27 mouse cellular contexts compared by ENCODE assay signal in the genomic region with DNA sequence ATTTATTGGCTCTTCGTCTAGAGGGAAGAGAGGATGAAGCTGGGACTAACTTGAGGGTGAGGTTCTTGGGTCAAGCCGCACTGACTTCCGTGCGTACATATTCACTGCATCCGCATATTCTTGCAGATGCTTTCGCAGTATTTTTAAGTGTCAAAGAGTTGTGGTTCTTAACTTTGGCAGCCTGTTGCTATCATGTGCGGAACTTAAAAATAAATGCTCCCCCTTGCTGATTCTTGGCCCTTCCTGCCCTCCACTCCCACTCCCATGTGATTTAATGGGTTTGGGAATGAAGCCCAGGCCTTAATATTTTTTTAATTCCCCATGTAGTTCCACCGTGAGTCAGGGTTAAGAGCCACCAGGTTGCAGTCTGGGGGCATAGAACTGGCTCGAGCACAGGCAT. TPM values are rescaled to one million over a fixed set of nuclear protein-coding genes. Genes with fewer than 3 reads are reported as not detected.
DNase-seq lines count a peak whose midpoint lies in the region; ATAC-seq and TF ChIP-seq lines count a peak whose summit lies in the region.
"Had no signal": no experiment of that assay in that cellular context is flagged by ENCODE, and none has a peak within 500 bp of the region (broad histone marks: within the 10 kb centered on the region; RNA-seq: fewer than 3 reads in every experiment).

No protein-coding gene starts in this region.

- peaks cover 2% of the 10 kb centered on the region; the same call in 1 of the 2 replicates for H3K36me3 ChIP-seq in kidney, adult 2 months (ENCODE audit: control insufficient read depth, insufficient read depth, low read length)
- no peaks in the 10 kb centered on the region for H3K36me3 ChIP-seq in hindbrain, postnatal 0 days (ENCODE audit: insufficient read depth, low read length)
- H3K36me3 ChIP-seq: embryonic facial prominence, embryonic 12.5 days; forebrain, embryonic 15.5 days; heart, embryonic 15.5 days; hindbrain, embryonic 13.5 days; lung, embryonic 15.5 days; neural tube, embryonic 15.5 days had no signal

- no peak overlapping the region for H3K9ac ChIP-seq in hindbrain, postnatal 0 days (replicated peaks; ENCODE audit: low read length)
- H3K9ac ChIP-seq: embryonic facial prominence, embryonic 12.5 days; forebrain, embryonic 15.5 days; heart, embryonic 15.5 days; hindbrain, embryonic 13.5 days; liver, embryonic 13.5 days; lung, embryonic 15.5 days; neural tube, embryonic 15.5 days had no signal

- peaks cover 13% of the 10 kb centered on the region for H3K4me1 ChIP-seq in kidney, adult 2 months (ENCODE audit: control insufficient read depth, insufficient read depth, low read length)
- no peaks in the 10 kb centered on the region; the same call in 1 of the 2 replicates for H3K4me1 ChIP-seq in hindbrain, postnatal 0 days (ENCODE audit: insufficient read depth, low read length)
- H3K4me1 ChIP-seq: embryonic facial prominence, embryonic 12.5 days had no signal

- no peaks in the 10 kb centered on the region for H3K9me3 ChIP-seq in hindbrain, postnatal 0 days (ENCODE audit: low read length)
- H3K9me3 ChIP-seq: embryonic facial prominence, embryonic 12.5 days; forebrain, embryonic 15.5 days; heart, embryonic 15.5 days; hindbrain, embryonic 13.5 days; liver, embryonic 13.5 days; lung, embryonic 15.5 days; neural tube, embryonic 15.5 days had no signal

- no peak for TF ChIP-seq CTCF in kidney, adult 2 months (conservative IDR thresholded peaks at IDR 0.05; ENCODE audit: insufficient read depth, insufficient read length, low read depth, low read length)
- no peak for TF ChIP-seq CTCF in hindbrain, postnatal 0 days (IDR thresholded peaks at IDR 0.05; ENCODE audit: low read depth)

- H3K27me3 ChIP-seq in kidney, adult 2 months (replicated peaks; ENCODE audit: control insufficient read depth, insufficient read depth, low read length): no peaks in the 10 kb centered on the region; the same call in 1 of the 2 replicates
- H3K27me3 ChIP-seq in hindbrain, postnatal 0 days (ENCODE audit: insufficient read depth, low read length): no peaks in the 10 kb centered on the region
- H3K27me3 ChIP-seq: embryonic facial prominence, embryonic 12.5 days; lung, embryonic 15.5 days had no signal

- WGBS in kidney, adult 2 months: 65% methylated on average over 9 of the region's 9 CpGs
- 80% methylated on average over 9 of the region's 9 CpGs for WGBS in hindbrain, postnatal 0 days

- H3K27ac ChIP-seq in kidney, adult 2 months (ENCODE audit: insufficient read depth, low read depth, low read length): peak overlapping the region; percentile 27; the same call in 1 of the 2 replicates
- no peak overlapping the region for H3K27ac ChIP-seq in hindbrain, postnatal 0 days
- H3K27ac ChIP-seq: embryonic facial prominence, embryonic 12.5 days; forebrain, embryonic 15.5 days; heart, embryonic 15.5 days; hindbrain, embryonic 13.5 days; liver, embryonic 13.5 days; lung, embryonic 15.5 days; macrophage; neural tube, embryonic 15.5 days had no signal

- H3K4me3 ChIP-seq in kidney, adult 2 months (ENCODE audit: insufficient read depth, low read depth, low read length): no peak overlapping the region
- no peak overlapping the region for H3K4me3 ChIP-seq in hindbrain, postnatal 0 days (ENCODE audit: low read length)
- H3K4me3 ChIP-seq: embryonic facial prominence, embryonic 12.5 days; forebrain, embryonic 15.5 days; heart, embryonic 15.5 days; hindbrain, embryonic 13.5 days; liver, embryonic 13.5 days; lung, embryonic 15.5 days; neural tube, embryonic 15.5 days had no signal

- TF ChIP-seq POLR2A in kidney, adult 2 months (IDR thresholded peaks at IDR 0.05; ENCODE audit: low read depth, low read length): no peak

- ATAC-seq in erythroid progenitor cell, adult 5-6 weeks (replicated peaks; ENCODE audit: low FRiP score, poor library complexity, severe bottlenecking): no peak
- ATAC-seq in hindbrain, postnatal 0 days: no peak
- ATAC-seq: activated CD4-positive, CD25-positive, alpha-beta regulatory T cell, adult 4 months; forebrain, embryonic 15.5 days; intestine, postnatal 0 days had no signal

- H3K4me2 ChIP-seq in hindbrain, postnatal 0 days (ENCODE audit: low read depth, low read length): no peak overlapping the region
- H3K4me2 ChIP-seq: embryonic facial prominence, embryonic 12.5 days; forebrain, embryonic 15.5 days; heart, embryonic 15.5 days; hindbrain, embryonic 13.5 days; liver, embryonic 13.5 days; lung, embryonic 15.5 days; neural tube, embryonic 15.5 days had no signal

- peak; percentile 39 for DNase-seq in kidney, adult 11 months
- DNase-seq in kidney, adult 18-20 months: no peak
- DNase-seq in NIH3T3 (ENCODE audit: low read depth): peak; percentile 83
- DNase-seq in kidney, adult 2 months: peak; percentile 66
- peak; percentile 55 for DNase-seq in kidney, postnatal 10 days
- no peak for DNase-seq in left cerebral cortex, adult 11 months (ENCODE audit: low spot score)
- no peak for DNase-seq in hindbrain, postnatal 0 days (ENCODE audit: low spot score)
- DNase-seq: adrenal gland, postnatal 14 days; cerebellum, adult 2 months; cerebellum, postnatal 25 days; gastrocnemius, postnatal 10 days; heart, adult 11 months; heart, postnatal 36 days; layer of hippocampus, postnatal 36 days; liver, embryonic 13.5 days; right cerebral cortex, postnatal 14 days; spleen, adult 18-20 months had no signal

RNA-seq across cellular contexts. Expression of gene Pawr, which starts 4.7 kb away (rescaled TPM):
- polyA plus RNA-seq in kidney, adult 2 months (2012; rRNA removed): 17.9 and 19.0 TPM in 2 replicates
- not detected in 2 replicates for total RNA-seq in erythroid progenitor cell, adult 5-6 weeks (2015; ENCODE audit: low replicate concordance)
- total RNA-seq in erythroid progenitor cell, adult 5-6 weeks (2017; ENCODE audit: low replicate concordance): 0.77 TPM in 1 of 2 replicates, not detected in the other
- 4.7 and 5.6 TPM in 2 replicates for total RNA-seq in hindbrain, postnatal 0 days (2014; rRNA removed)
- 3.0 and 3.5 TPM in 2 replicates for polyA plus RNA-seq in hindbrain, postnatal 0 days (2015; fragmentation: Nextera tagmentation; extraction: Ambion mirVana)
- polyA plus RNA-seq: activated CD4-positive, CD25-positive, alpha-beta regulatory T cell, adult 4 months; macrophage had no signal

Comparison
In these comparisons a context has a peak if more than half of its experiments do, and no peak if none do; other contexts are left out.
1. DNase-seq: peak in kidney, adult 11 months (single experiment), NIH3T3 (single experiment), kidney, adult 2 months (single experiment) and kidney, postnatal 10 days (single experiment); none in kidney, adult 18-20 months (single experiment), left cerebral cortex, adult 11 months (single experiment) and hindbrain, postnatal 0 days (single experiment).